Mouse (Mus musculus): ENCODE measurements at regions not wholly inside any gene's neighbourhood (a gene's known extent, or its start where the extent isn't known, plus 50 kb on each side); places are given as distances from the start of the nearest gene placed in this dataset.

DNA sequence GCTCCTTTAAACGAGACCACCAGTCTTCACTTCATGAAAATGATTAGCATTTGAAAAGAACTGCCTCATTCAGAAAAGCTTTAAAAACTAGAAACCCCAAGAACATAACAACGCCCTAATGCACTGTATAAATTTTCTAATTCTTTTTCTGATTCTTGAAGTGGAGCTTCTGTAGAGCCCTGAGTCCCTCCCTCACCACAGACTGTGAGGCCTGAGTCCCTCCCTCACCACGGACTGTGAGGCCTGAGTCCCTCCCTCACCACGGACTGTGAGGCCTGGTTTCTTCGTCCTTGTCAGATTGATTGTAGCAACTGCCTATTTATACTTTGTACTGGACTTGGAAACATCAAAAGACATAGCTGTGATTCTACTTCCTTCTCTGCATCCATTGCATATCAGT lies 579.1 kb downstream of the Rps29 start:
- no peak for TF ChIP-seq CTCF (IDR thresholded peaks at IDR 0.05; ENCODE audit: low read depth, low read length)
- no peak for TF ChIP-seq EP300 (IDR thresholded peaks at IDR 0.05; ENCODE audit: insufficient read depth, low read depth, low read length)

Measured in ES-Bruce4 (cell line).